Mouse (Mus musculus) cortical plate, adult 2 months (tissue): ENCODE data around the gene Ndufs7.

Experiments
- CTCF ChIP-seq: fragments of 200-500 bp; IDR thresholded peaks from 2 replicates; pipeline ENCODE4 v1.5.1; 2011; ENCODE audit warnings: mild to moderate bottlenecking, control low read depth, low read length; ENCODE audit not compliant: insufficient read depth; ENCODE audit errors: extremely low read depth
- POLR2A ChIP-seq: fragments of 200-500 bp; IDR thresholded peaks from 2 replicates; pipeline ENCODE4 v1.6.1; 2011; ENCODE audit warnings: mild to moderate bottlenecking, low read length, control low read depth; ENCODE audit not compliant: insufficient read depth; ENCODE audit errors: extremely low read depth

DNA sequence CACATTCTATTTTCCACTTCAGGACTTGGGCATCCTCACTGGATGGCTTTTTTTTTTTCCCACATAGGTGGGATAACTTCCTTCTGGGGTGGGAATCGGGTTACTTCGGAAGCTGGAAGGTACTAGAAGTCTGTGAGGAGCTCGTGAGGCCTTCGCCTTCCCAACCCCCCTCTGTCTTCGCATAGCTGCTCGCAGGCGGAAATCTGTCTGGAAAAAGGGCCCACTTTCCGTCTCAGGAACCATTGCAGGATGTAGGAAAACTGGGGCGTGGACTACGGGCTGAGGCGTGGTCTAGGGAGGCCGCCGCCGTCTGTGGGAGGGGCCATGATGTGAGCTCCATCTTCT lies 22.9 kb upstream of the Ndufs7 start:
- TF ChIP-seq CTCF, result no peak
- peak; percentile 80; the same call in 1 of the 2 replicates for TF ChIP-seq POLR2A
